Mouse (Mus musculus) CH12.LX (cell line): ENCODE results near the gene Ankrd39. TPM values are rescaled to one million over a fixed set of nuclear protein-coding genes. Genes with fewer than 3 reads are reported as not detected.

Experiments
- DNase-seq: peaks from one replicate; pipeline ENCODE4 v3.0.0-alpha.2; 2013; ENCODE audit errors: extremely low read depth
- H3K27ac ChIP-seq: 2 replicates; pipeline ENCODE4 v1.5.1; 2012; ENCODE audit warnings: low read depth, mild to moderate bottlenecking, control low read depth, moderate library complexity; ENCODE audit not compliant: insufficient read depth
- H3K27me3 ChIP-seq: replicated peaks from 2 replicates; pipeline ENCODE3; 2012; ENCODE audit warnings: inconsistent platforms
- H3K36me3 ChIP-seq, 2 experiments: replicated peaks in 1 of 2; 2 replicates each; pipeline versions ENCODE3 to v1.6.1; 2012; ENCODE audit warnings: inconsistent platforms in 1 of 2, low read length in 1 of 2, mild to moderate bottlenecking in 1 of 2, mixed read lengths in 1 of 2, moderate library complexity in 1 of 2; ENCODE audit not compliant: control insufficient read depth in 1 of 2, insufficient read depth in 1 of 2
- H3K4me1 ChIP-seq, 2 experiments: 2 replicates each; pipeline ENCODE4 v1.6.1; 2012; ENCODE audit warnings: inconsistent platforms in 1 of 2, moderate library complexity in 1 of 2; ENCODE audit not compliant: insufficient read depth in 2 of 2, control insufficient read depth in 1 of 2
- H3K4me2 ChIP-seq: 2 replicates; pipeline ENCODE4 v1.6.1; 2012; ENCODE audit warnings: low read depth, mild to moderate bottlenecking, control low read depth; ENCODE audit not compliant: poor library complexity, insufficient read depth, severe bottlenecking
- H3K4me3 ChIP-seq, 3 experiments: fragments of 150-350 bp in 1 of 3; sonication (generic) in 1 of 3; replicated peaks in 1 of 3; 2 replicates each; pipeline versions ENCODE3 to v1.5.1; 2011 to 2012; ENCODE audit warnings: low read depth in 2 of 3, low read length in 2 of 3, mild to moderate bottlenecking in 2 of 3, moderate library complexity in 2 of 3, control low read depth in 1 of 3, improper control_type of control experiment in 1 of 3, inconsistent platforms in 1 of 3, mixed read lengths in 1 of 3; ENCODE audit not compliant: poor library complexity in 1 of 3
- H3K79me2 ChIP-seq: replicated peaks from 2 replicates; pipeline ENCODE4 v1.6.1; 2012; ENCODE audit warnings: mild to moderate bottlenecking, moderate library complexity; ENCODE audit not compliant: control insufficient read depth, poor library complexity, insufficient read depth, severe bottlenecking; ENCODE audit errors: extremely low read depth
- H3K9ac ChIP-seq: 2 replicates; pipeline ENCODE4 v1.6.1; 2012; ENCODE audit warnings: low read depth, mild to moderate bottlenecking, control low read depth, moderate library complexity; ENCODE audit not compliant: insufficient read depth
- H3K9me3 ChIP-seq: replicated peaks from 2 replicates; pipeline ENCODE3; 2012; ENCODE audit warnings: low read length, inconsistent platforms, mixed read lengths
- BHLHE40 ChIP-seq: IDR thresholded peaks from 2 replicates; pipeline ENCODE4 v1.6.1; 2011; ENCODE audit warnings: mild to moderate bottlenecking, low read depth, low read length, improper control_type of control experiment
- CHD1 ChIP-seq: IDR thresholded peaks from 2 replicates; pipeline ENCODE4 v1.6.1; 2012; ENCODE audit warnings: low read depth, low read length, improper control_type of control experiment, inconsistent platforms
- CTCF ChIP-seq, 2 experiments: IDR thresholded peaks in 1 of 2; conservative IDR thresholded peaks in 1 of 2; 2 replicates each; pipeline ENCODE4 v1.5.1; 2011 to 2012; ENCODE audit warnings: low read depth in 2 of 2, low read length in 2 of 2, improper control_type of control experiment in 1 of 2, inconsistent platforms in 1 of 2, mild to moderate bottlenecking in 1 of 2, moderate library complexity in 1 of 2
- ELF1 ChIP-seq: IDR thresholded peaks from 2 replicates; pipeline ENCODE4 v1.6.1; 2014; ENCODE audit warnings: low read depth, mild to moderate bottlenecking, inconsistent platforms, low read length, improper control_type of control experiment
- IRF4 ChIP-seq: IDR thresholded peaks from 2 replicates; pipeline ENCODE4 v1.6.1; 2014; ENCODE audit warnings: low read depth, mild to moderate bottlenecking, inconsistent platforms, low read length, improper control_type of control experiment
- MAFK ChIP-seq: IDR thresholded peaks from 2 replicates; pipeline ENCODE4 v1.6.1; 2011; ENCODE audit warnings: low read length, improper control_type of control experiment; ENCODE audit not compliant: insufficient replicate concordance
- MAX ChIP-seq: IDR thresholded peaks from 2 replicates; pipeline ENCODE4 v1.6.1; 2011; ENCODE audit warnings: low read length, improper control_type of control experiment
- MEF2A ChIP-seq: IDR thresholded peaks from 2 replicates; pipeline ENCODE4 v1.6.1; 2014; ENCODE audit warnings: low read depth, mild to moderate bottlenecking, inconsistent platforms, low read length, improper control_type of control experiment, borderline replicate concordance
- MYC ChIP-seq: IDR thresholded peaks from 2 replicates; pipeline ENCODE4 v1.6.1; 2011; ENCODE audit warnings: low read depth, mild to moderate bottlenecking, improper control_type of control experiment, low read length
- NELFE ChIP-seq: IDR thresholded peaks from 2 replicates; pipeline ENCODE4 v1.6.1; 2011; ENCODE audit warnings: low read depth, low read length, improper control_type of control experiment
- POLR2A ChIP-seq: IDR thresholded peaks from 2 replicates; pipeline ENCODE4 v1.6.1; 2011; ENCODE audit warnings: low read depth, mild to moderate bottlenecking, improper control_type of control experiment, low read length
- POLR2AphosphoS2 ChIP-seq: IDR thresholded peaks from 2 replicates; pipeline ENCODE4 v1.6.1; 2011; ENCODE audit warnings: low read depth, low read length, improper control_type of control experiment
- RAD21 ChIP-seq: IDR thresholded peaks from 2 replicates; pipeline ENCODE4 v1.6.1; 2011; ENCODE audit warnings: low read depth, mild to moderate bottlenecking, low read length, improper control_type of control experiment, moderate library complexity
- RCOR1 ChIP-seq: conservative IDR thresholded peaks from 2 replicates; pipeline ENCODE4 v1.6.1; 2012; ENCODE audit warnings: low read depth, mild to moderate bottlenecking, inconsistent platforms, low read length, improper control_type of control experiment
- SIN3A ChIP-seq: IDR thresholded peaks from 2 replicates; pipeline ENCODE4 v1.6.1; 2012; ENCODE audit warnings: low read length, improper control_type of control experiment, inconsistent platforms
- SMC3 ChIP-seq: IDR thresholded peaks from 2 replicates; pipeline ENCODE4 v1.6.1; 2011; ENCODE audit warnings: low read depth, low read length, improper control_type of control experiment
- TBP ChIP-seq: conservative IDR thresholded peaks from 2 replicates; pipeline ENCODE4 v1.6.1; 2011; ENCODE audit warnings: low read depth, low read length, improper control_type of control experiment
- ZC3H11A ChIP-seq: IDR thresholded peaks from 2 replicates; pipeline ENCODE4 v1.6.1; 2012; ENCODE audit warnings: low read depth, mild to moderate bottlenecking, inconsistent platforms, low read length, improper control_type of control experiment
- ZKSCAN1 ChIP-seq: IDR thresholded peaks from 2 replicates; pipeline ENCODE4 v1.6.1; 2012; ENCODE audit warnings: low read depth, inconsistent platforms, low read length, improper control_type of control experiment, borderline replicate concordance
- ZNF384 ChIP-seq: IDR thresholded peaks from 2 replicates; pipeline ENCODE4 v1.6.1; 2012; ENCODE audit warnings: low read depth, low read length, improper control_type of control experiment, inconsistent platforms
- dilution Hi-C: fragments of 300-500 bp; cut with MboI; formaldehyde crosslinking; loops from 2 replicates; pipeline ENCODE4 v1.14.3; 2020; ENCODE audit warnings: low sequenced_read_pairs; ENCODE audit not compliant: extremely low pct_unique_long_range_greater_than_20kb, extremely low pct_ligation_motif_present
- in situ Hi-C: fragments of 300-500 bp; cut with MboI; formaldehyde crosslinking; loops from 3 replicates; pipeline ENCODE4 v1.14.3; 2019; ENCODE audit warnings: low sequenced_read_pairs, low pct_ligation_motif_present, low pct_unique_long_range_greater_than_20kb, mixed read lengths
- polyA plus RNA-seq: library from polyadenylated mRNA; unstranded; fragments of >175 nt; gene quantifications from 2 replicates; pipeline ENCODE4 v1.2.1, GENCODE M21; 2012; ENCODE audit warnings: low read depth; ENCODE audit not compliant: insufficient read length
- total RNA-seq, 2 experiments: library from RNA; depleted of rRNA; stranded (reverse); fragments of 300-350 nt in 1 of 2; fragments of >200 nt in 1 of 2; gene quantifications; 2 replicates each; pipeline ENCODE4 v1.2.3; 2012 to 2014

Ankrd39 gene
- total and polyA plus RNA-seq, 3 experiments: 4.3 to 14.8 (median 11.6) TPM

DNA sequence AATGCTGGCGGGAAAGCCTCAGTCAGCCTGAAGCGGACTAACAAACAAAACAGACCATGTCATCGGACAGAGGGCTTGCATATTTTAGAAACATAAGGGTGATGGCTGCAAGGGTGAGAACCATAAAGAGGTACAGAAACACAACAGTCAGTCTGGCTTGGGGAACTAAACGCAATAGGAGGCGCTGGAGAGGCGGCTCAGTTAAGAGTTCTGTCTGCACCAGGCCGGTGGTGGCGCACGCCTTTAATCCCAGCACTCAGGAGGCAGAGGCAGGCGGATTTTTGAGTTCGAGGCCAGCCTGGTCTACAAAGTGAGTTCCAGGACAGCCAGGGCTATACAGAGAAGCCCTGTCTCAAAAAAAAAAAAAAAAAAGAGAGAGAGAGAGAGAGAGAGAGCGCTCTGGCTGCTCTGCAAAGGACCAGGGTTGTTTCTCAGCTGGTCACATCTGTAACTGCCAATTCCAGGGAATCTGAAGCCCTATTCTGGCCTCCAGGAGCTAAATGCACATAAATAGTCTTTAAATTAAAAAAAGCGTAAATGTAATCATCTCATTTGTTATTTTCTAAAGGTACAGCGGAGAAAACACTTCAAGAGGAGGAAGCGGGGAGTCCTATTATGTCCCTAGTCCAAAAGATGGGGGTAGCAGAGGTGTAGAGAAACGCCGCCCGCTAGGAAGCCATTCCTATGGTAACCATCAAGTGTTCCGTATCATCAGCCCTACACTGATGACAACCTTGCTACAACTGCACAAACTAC is 1.2 kb downstream of the Ankrd39 start:
- Histone ChIP-seq H3K4me3 (peak overlapping the region; percentile 66 to 81 (median 72)), H3K79me2 (no peaks in the 10 kb centered on the region), H3K9ac (peak overlapping the region; percentile 42), H3K4me1 (peaks cover 2 to 10% of the 10 kb centered on the region in 2 experiments; a peak in 3 of 4 replicates), H3K9me3 (no peaks in the 10 kb centered on the region), H3K27ac (0 out of 2 replicates have a peak overlapping the region, but pooled peaks have one; percentile 11), H3K27me3 (no peaks in the 10 kb centered on the region), H3K36me3 (peaks cover 29 to 55% of the 10 kb centered on the region in 2 experiments), H3K4me2 (peak overlapping the region; percentile 80)
- DNase-seq: peak; percentile 66
- dilution Hi-C loops (no loop called here), in situ Hi-C loops (no loop called here)
- TF ChIP-seq CTCF (conservative IDR thresholded peaks at IDR 0.05 in 1 of 2, IDR thresholded peaks at IDR 0.05 in 1 of 2; ENCODE audit: low read depth in 2 of 2, low read length in 2 of 2): peak in 1 of 2 experiments; percentile 71; a peak in 2 of 4 replicates
- peak; percentile 20 for TF ChIP-seq RAD21
- 0 out of 2 replicates have a peak, but pooled peaks have one; percentile 18 for TF ChIP-seq POLR2A
- peak; percentile 37; the same call in 1 of the 2 replicates for TF ChIP-seq MAFK
- no peak for TF ChIP-seq MYC
- no peak for TF ChIP-seq SIN3A
- peak; percentile 94 for TF ChIP-seq TBP
- TF ChIP-seq CHD1: no peak
- TF ChIP-seq ELF1: 0 out of 2 replicates have a peak, but pooled peaks have one; percentile 19
- TF ChIP-seq ZNF384: peak; percentile 41; the same call in 1 of the 2 replicates
- TF ChIP-seq BHLHE40: no peak
- peak; percentile 7; the same call in 1 of the 2 replicates for TF ChIP-seq SMC3
- no peak for TF ChIP-seq MEF2A

DNA sequence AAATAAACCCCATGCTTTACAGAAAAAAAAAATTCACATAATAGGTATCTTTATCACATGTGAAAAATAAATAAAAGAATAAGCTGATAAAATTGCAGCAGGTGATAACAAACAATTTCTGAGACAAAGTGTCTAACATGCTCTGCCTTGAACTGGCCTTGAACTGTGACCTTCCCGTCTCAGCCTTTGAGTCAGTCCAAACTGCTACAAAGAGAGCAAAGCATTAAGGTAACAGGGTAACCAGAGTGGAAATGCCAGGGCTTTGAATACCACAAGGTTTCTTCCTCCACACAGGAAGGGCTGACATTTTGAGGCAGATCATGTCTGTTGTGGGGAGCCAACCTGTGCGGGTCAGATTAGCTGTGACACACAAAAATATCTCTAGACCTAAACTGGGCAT is 1.9 kb downstream of the Ankrd39 start:
- Histone ChIP-seq H3K27me3 (no peaks in the 10 kb centered on the region), H3K9ac (no peak overlapping the region), H3K4me1 (peaks cover 2 to 10% of the 10 kb centered on the region in 2 experiments; a peak in 3 of 4 replicates), H3K36me3 (peaks cover 34 to 55% of the 10 kb centered on the region in 2 experiments), H3K27ac (no peak overlapping the region), H3K79me2 (no peaks in the 10 kb centered on the region), H3K4me3 (no peak overlapping the region), H3K9me3 (no peaks in the 10 kb centered on the region), H3K4me2 (peak overlapping the region; percentile 22; the same call in 1 of the 2 replicates)
- DNase-seq: no peak
- dilution Hi-C loops (no loop called here), in situ Hi-C loops (no loop called here)
- TF ChIP-seq ZC3H11A (no peak), MAX (no peak), BHLHE40 (no peak), NELFE (no peak), POLR2A (no peak), POLR2AphosphoS2 (no peak), SIN3A (no peak), CTCF (conservative IDR thresholded peaks at IDR 0.05 in 1 of 2, IDR thresholded peaks at IDR 0.05 in 1 of 2; ENCODE audit: low read depth in 2 of 2, low read length in 2 of 2) (no peak), RCOR1 (no peak), ZKSCAN1 (no peak), IRF4 (no peak), SMC3 (no peak), ZNF384 (no peak)
